In the genomic region with DNA sequence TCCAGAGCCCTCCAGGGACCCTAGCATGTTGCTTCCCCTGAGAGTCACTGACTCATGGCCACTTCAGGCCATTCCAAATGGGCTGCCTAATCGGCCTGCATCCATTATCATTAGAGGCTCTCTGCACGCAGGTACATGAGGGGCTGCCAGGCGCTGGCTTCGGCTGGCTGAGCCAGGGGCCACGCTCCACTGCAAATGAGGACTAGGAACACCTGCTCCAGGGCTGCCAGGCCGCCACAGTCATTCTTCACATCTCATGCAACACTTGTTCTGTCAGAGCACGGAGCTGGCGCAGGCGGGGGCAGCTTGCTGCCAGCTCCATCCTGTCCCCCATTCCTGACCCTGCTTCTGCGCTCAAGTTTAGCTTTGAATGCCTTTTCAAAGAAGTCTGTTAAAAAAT, we compare ENCODE assay signal across 10 mouse cellular contexts.
DNase-seq lines count a peak whose midpoint lies in the region; ATAC-seq lines count a peak whose summit lies in the region.
"Had no signal": no experiment of that assay in that cellular context is flagged by ENCODE, and none has a peak within 500 bp of the region (broad histone marks: within the 10 kb centered on the region; RNA-seq: fewer than 3 reads in every experiment).

No protein-coding gene starts in this region.

- no peaks in the 10 kb centered on the region for H3K27me3 ChIP-seq in midbrain, embryonic 14.5 days (ENCODE audit: control insufficient read depth, insufficient read depth, low read length)
- no peaks in the 10 kb centered on the region for H3K27me3 ChIP-seq in midbrain, embryonic 15.5 days (replicated peaks)
- no peaks in the 10 kb centered on the region for H3K27me3 ChIP-seq in hindbrain, embryonic 13.5 days
- no peaks in the 10 kb centered on the region for H3K27me3 ChIP-seq in kidney, embryonic 14.5 days (ENCODE audit: control insufficient read depth, insufficient read depth, low read length)
- H3K27me3 ChIP-seq in neural tube, embryonic 13.5 days, result no peaks in the 10 kb centered on the region

- H3K4me3 ChIP-seq in midbrain, embryonic 14.5 days (replicated peaks; ENCODE audit: low read depth, low read length), result no peak overlapping the region
- H3K4me3 ChIP-seq in midbrain, embryonic 15.5 days, result no peak overlapping the region
- H3K4me3 ChIP-seq in hindbrain, embryonic 13.5 days, result no peak overlapping the region
- no peak overlapping the region for H3K4me3 ChIP-seq in kidney, embryonic 14.5 days (ENCODE audit: low read length)
- no peak overlapping the region for H3K4me3 ChIP-seq in neural tube, embryonic 13.5 days

- H3K9me3 ChIP-seq in midbrain, embryonic 14.5 days (ENCODE audit: control insufficient read depth, low read length), result no peaks in the 10 kb centered on the region
- no peaks in the 10 kb centered on the region for H3K9me3 ChIP-seq in midbrain, embryonic 15.5 days
- no peaks in the 10 kb centered on the region for H3K9me3 ChIP-seq in hindbrain, embryonic 13.5 days
- H3K9me3 ChIP-seq in kidney, embryonic 14.5 days (ENCODE audit: control insufficient read depth, low read length), result no peaks in the 10 kb centered on the region
- no peaks in the 10 kb centered on the region for H3K9me3 ChIP-seq in neural tube, embryonic 13.5 days

- ATAC-seq in midbrain, embryonic 14.5 days (ENCODE audit: low FRiP score, low TSS enrichment), result no peak
- no peak for ATAC-seq in midbrain, embryonic 15.5 days (replicated peaks)
- peak; percentile 76 for ATAC-seq in hindbrain, embryonic 13.5 days (ENCODE audit: low FRiP score)
- peak; percentile 91 for ATAC-seq in kidney, embryonic 14.5 days (ENCODE audit: low FRiP score, low TSS enrichment)
- ATAC-seq in neural tube, embryonic 13.5 days (ENCODE audit: low read depth), result peak; percentile 40; the same call in 1 of the 2 replicates
- no peak for ATAC-seq in erythroid progenitor cell, adult 5-6 weeks (replicated peaks; ENCODE audit: low FRiP score, poor library complexity, severe bottlenecking)

- peak; percentile 48 for DNase-seq in midbrain, embryonic 14.5 days
- DNase-seq in adrenal gland, postnatal 36 days, result no peak
- DNase-seq in layer of hippocampus, adult 9-10 months (ENCODE audit: low spot score), result no peak
- DNase-seq: cerebellum, postnatal 25 days had no signal

- 61% methylated on average over 10 of the region's 10 CpGs for WGBS in midbrain, embryonic 14.5 days
- WGBS in midbrain, embryonic 15.5 days, result 58% methylated on average over 10 of the region's 10 CpGs
- 58% methylated on average over 10 of the region's 10 CpGs for WGBS in hindbrain, embryonic 13.5 days
- 51% methylated on average over 10 of the region's 10 CpGs for WGBS in kidney, embryonic 14.5 days
- 69% methylated on average over 10 of the region's 10 CpGs for WGBS in neural tube, embryonic 13.5 days

- no peaks in the 10 kb centered on the region for H3K36me3 ChIP-seq in midbrain, embryonic 14.5 days (ENCODE audit: control insufficient read depth, insufficient read depth, low read length)
- no peaks in the 10 kb centered on the region for H3K36me3 ChIP-seq in midbrain, embryonic 15.5 days (replicated peaks)
- H3K36me3 ChIP-seq in hindbrain, embryonic 13.5 days, result no peaks in the 10 kb centered on the region
- H3K36me3 ChIP-seq in kidney, embryonic 14.5 days (ENCODE audit: control insufficient read depth, insufficient read depth, low read length), result no peaks in the 10 kb centered on the region
- H3K36me3 ChIP-seq in neural tube, embryonic 13.5 days, result no peaks in the 10 kb centered on the region

- no peak overlapping the region for H3K9ac ChIP-seq in midbrain, embryonic 14.5 days (replicated peaks; ENCODE audit: low read length)
- H3K9ac ChIP-seq in midbrain, embryonic 15.5 days, result no peak overlapping the region
- no peak overlapping the region for H3K9ac ChIP-seq in hindbrain, embryonic 13.5 days
- no peak overlapping the region for H3K9ac ChIP-seq in kidney, embryonic 14.5 days (ENCODE audit: low read depth, low read length)
- H3K9ac ChIP-seq in neural tube, embryonic 13.5 days, result no peak overlapping the region

- no peak overlapping the region for H3K27ac ChIP-seq in midbrain, embryonic 14.5 days (replicated peaks; ENCODE audit: low read depth, low read length)
- no peak overlapping the region for H3K27ac ChIP-seq in midbrain, embryonic 15.5 days
- H3K27ac ChIP-seq in hindbrain, embryonic 13.5 days, result no peak overlapping the region; the same call in 1 of the 2 replicates
- no peak overlapping the region for H3K27ac ChIP-seq in kidney, embryonic 14.5 days (ENCODE audit: low read depth, low read length)
- 0 out of 2 replicates have a peak overlapping the region, but pooled peaks have one; percentile 6 for H3K27ac ChIP-seq in neural tube, embryonic 13.5 days (replicated peaks)
- H3K27ac ChIP-seq: macrophage had no signal

- no peak overlapping the region for H3K4me2 ChIP-seq in midbrain, embryonic 14.5 days (ENCODE audit: low read length)
- no peak overlapping the region for H3K4me2 ChIP-seq in midbrain, embryonic 15.5 days
- no peak overlapping the region for H3K4me2 ChIP-seq in hindbrain, embryonic 13.5 days
- H3K4me2 ChIP-seq in kidney, embryonic 14.5 days (replicated peaks; ENCODE audit: low read depth, low read length), result no peak overlapping the region
- H3K4me2 ChIP-seq in neural tube, embryonic 13.5 days, result no peak overlapping the region

- no peaks in the 10 kb centered on the region for H3K4me1 ChIP-seq in midbrain, embryonic 14.5 days (ENCODE audit: control insufficient read depth, insufficient read depth, low read length)
- no peaks in the 10 kb centered on the region for H3K4me1 ChIP-seq in midbrain, embryonic 15.5 days
- peaks cover 21% of the 10 kb centered on the region for H3K4me1 ChIP-seq in hindbrain, embryonic 13.5 days (replicated peaks)
- peaks cover 3% of the 10 kb centered on the region; the same call in 1 of the 2 replicates for H3K4me1 ChIP-seq in kidney, embryonic 14.5 days (ENCODE audit: control insufficient read depth, insufficient read depth, low read length)
- 0 out of 2 replicates have a peak, but pooled peaks cover 17% of the 10 kb centered on the region for H3K4me1 ChIP-seq in neural tube, embryonic 13.5 days (replicated peaks)

Comparison
In these comparisons a context has a peak if more than half of its experiments do, and no peak if none do; other contexts are left out.
1. ATAC-seq: peak in hindbrain, embryonic 13.5 days (single experiment), kidney, embryonic 14.5 days (single experiment) and neural tube, embryonic 13.5 days (single experiment); none in midbrain, embryonic 14.5 days (single experiment), midbrain, embryonic 15.5 days (single experiment) and erythroid progenitor cell, adult 5-6 weeks (single experiment).